Mouse (Mus musculus) thymus, adult 2 months (tissue): Measurements from ENCODE around the gene Supt16.

Experiments
- CTCF ChIP-seq: fragments of 200-500 bp; IDR thresholded peaks from 2 replicates; pipeline ENCODE4 v1.5.1; 2012; ENCODE audit warnings: mild to moderate bottlenecking, control low read depth, low read length, moderate library complexity, borderline replicate concordance; ENCODE audit not compliant: control insufficient read depth, poor library complexity, insufficient read depth; ENCODE audit errors: extremely low read depth
- POLR2A ChIP-seq: fragments of 200-500 bp; IDR thresholded peaks from 2 replicates; pipeline ENCODE4 v1.6.1; 2012; ENCODE audit warnings: mild to moderate bottlenecking, low read length, control low read depth, moderate library complexity; ENCODE audit not compliant: control insufficient read depth, poor library complexity, insufficient read depth; ENCODE audit errors: extremely low read depth

- no peak for TF ChIP-seq POLR2A
- 0 out of 2 replicates have a peak, but pooled peaks have one; percentile 7 for TF ChIP-seq CTCF
These were observed 50.7 kb downstream of the Supt16 start for GRCm38 (mm10) chr14:52146540-52146939.
